Mouse (Mus musculus) lung, adult 18-20 months (tissue): ENCODE data around the gene Ppp6r2.

Source experiments
- DNase-seq, 2 experiments: peaks; one replicate each; pipeline ENCODE4 v3.0.0; 2022; ENCODE audit warnings: mixed read lengths in 2 of 2

Ppp6r2 gene

GRCm38 (mm10) chr15:89314107-89314506 lies 102.8 kb downstream of the Ppp6r2 start:
- DNase-seq, result no peak

GRCm38 (mm10) chr15:89314511-89315189 lies 103.3 kb downstream of the Ppp6r2 start:
- peak in 1 of 2 experiments; percentile 31 for DNase-seq

GRCm38 (mm10) chr15:89315190-89315731 lies 103.9 kb downstream of the Ppp6r2 start, which contains the start of gene Sbf1:
Sbf1 (minus strand) TSS chr15:89315311.
- peak; percentile 99 for DNase-seq

- DNase-seq, result peak in 1 of 2 experiments; percentile 27
Measured at GRCm38 (mm10) chr15:89316146-89316545, 104.8 kb downstream of the Ppp6r2 start.

GRCm38 (mm10) chr15:89321264-89321663 lies 109.9 kb downstream of the Ppp6r2 start:
- no peak for DNase-seq

- no peak for DNase-seq
Measured at GRCm38 (mm10) chr15:89322670-89323522, 111.5 kb downstream of the Ppp6r2 start, which contains the start of gene Adm2. Adm2 (plus strand) TSS chr15:89322720.

GRCm38 (mm10) chr15:89323656-89324055 lies 112.3 kb downstream of the Ppp6r2 start:
- no peak for DNase-seq

GRCm38 (mm10) chr15:89326441-89326840 lies 115.1 kb downstream of the Ppp6r2 start:
- DNase-seq, result no peak

GRCm38 (mm10) chr15:89334271-89334670 lies 122.9 kb downstream of the Ppp6r2 start, which contains the start of gene Miox:
Miox (plus strand) TSS chr15:89334398.
- DNase-seq, result no peak

GRCm38 (mm10) chr15:89334774-89335537 lies 123.6 kb downstream of the Ppp6r2 start:
- no peak for DNase-seq

GRCm38 (mm10) chr15:89336422-89336821 lies 125.1 kb downstream of the Ppp6r2 start:
- no peak for DNase-seq
